Mouse (Mus musculus): ENCODE data around the gene Nmnat1. TPM values are rescaled to one million over a fixed set of nuclear protein-coding genes. Genes with fewer than 3 reads are reported as not detected.

Gene Nmnat1
- polyA plus RNA-seq, 1 experiment from 2014 or later = 8.7 TPM

- peak within 1 kb of the TSS; percentile 96 for H3K9ac ChIP-seq
- H3K4me1 ChIP-seq (replicated peaks) = peaks cover 36% of the 10 kb centered on the region
- ATAC-seq (ENCODE audit: low read depth) = peak; percentile 95
- under 1% methylated on average over 47 of the region's 50 CpGs for whole genome bisulfite sequencing
- H3K4me2 ChIP-seq = peak within 1 kb of the TSS; percentile 90
- no peaks in the 10 kb centered on the region for H3K9me3 ChIP-seq
- H3K27me3 ChIP-seq = no peaks in the 10 kb centered on the region
- peak within 1 kb of the TSS; percentile 88 for H3K4me3 ChIP-seq
- H3K36me3 ChIP-seq = no peaks in the 10 kb centered on the region
- peak within 1 kb of the TSS; percentile 99 for H3K27ac ChIP-seq (replicated peaks)
Measured at GRCm38 (mm10) chr4:149426325-149427199, 58.4 kb downstream of the Nmnat1 start, which contains the start of gene Ube4b. Gene Ube4b (minus strand): TSS chr4:149426749.

- peaks cover 43% of the 10 kb centered on the region for H3K4me1 ChIP-seq (replicated peaks)
- H3K27me3 ChIP-seq = no peaks in the 10 kb centered on the region
- H3K27ac ChIP-seq (replicated peaks) = peak overlapping the region; percentile 99
- peak overlapping the region; percentile 88 for H3K4me3 ChIP-seq
- WGBS = under 1% methylated on average over 35 of the region's 35 CpGs
- ATAC-seq (ENCODE audit: low read depth) = peak; percentile 83
- H3K4me2 ChIP-seq = peak overlapping the region; percentile 90
- no peaks in the 10 kb centered on the region for H3K36me3 ChIP-seq
- H3K9ac ChIP-seq = peak overlapping the region; percentile 96
- H3K9me3 ChIP-seq = no peaks in the 10 kb centered on the region
Measured at GRCm38 (mm10) chr4:149425801-149426292, 59.2 kb downstream of the Nmnat1 start.

- no peaks in the 10 kb centered on the region for H3K36me3 ChIP-seq
- H3K27ac ChIP-seq (replicated peaks) = peak overlapping the region; percentile 99
- H3K9me3 ChIP-seq = no peaks in the 10 kb centered on the region
- no peak for ATAC-seq (ENCODE audit: low read depth)
- H3K4me3 ChIP-seq = peak overlapping the region; percentile 88
- no peaks in the 10 kb centered on the region for H3K27me3 ChIP-seq
- peaks cover 53% of the 10 kb centered on the region for H3K4me1 ChIP-seq (replicated peaks)
- 2% methylated on average over 9 of the region's 9 CpGs for WGBS
- H3K9ac ChIP-seq = peak overlapping the region; percentile 96
- H3K4me2 ChIP-seq = peak overlapping the region; percentile 90
Measured at GRCm38 (mm10) chr4:149424755-149425154, 60.2 kb downstream of the Nmnat1 start.

- no peak overlapping the region for H3K9ac ChIP-seq
- ATAC-seq (ENCODE audit: low read depth) = no peak
- H3K36me3 ChIP-seq = no peaks in the 10 kb centered on the region
- H3K27me3 ChIP-seq = no peaks in the 10 kb centered on the region
- no peak overlapping the region for H3K27ac ChIP-seq (replicated peaks)
- no peak overlapping the region for H3K4me2 ChIP-seq
- 80% methylated on average over 5 of the region's 5 CpGs for WGBS
- H3K4me1 ChIP-seq (replicated peaks) = peaks cover 79% of the 10 kb centered on the region
- no peak overlapping the region for H3K4me3 ChIP-seq
- no peaks in the 10 kb centered on the region for H3K9me3 ChIP-seq
Measured at GRCm38 (mm10) chr4:149417854-149418365, 67.1 kb downstream of the Nmnat1 start.

Other genes with a start within 250 kb of the Nmnat1 start
- 123 and 130 TPM in 2 replicates for gene Kif1b, start 177.5 kb downstream of the Nmnat1 start, polyA plus RNA-seq (2015; fragmentation: Nextera tagmentation; extraction: Ambion mirVana)
- gene Ube4b, start 58.5 kb downstream of the Nmnat1 start, polyA plus RNA-seq (2015; fragmentation: Nextera tagmentation; extraction: Ambion mirVana) = 58.2 and 67.6 TPM in 2 replicates
- gene Rbp7, start 30.2 kb downstream of the Nmnat1 start, polyA plus RNA-seq (2015; fragmentation: Nextera tagmentation; extraction: Ambion mirVana) = not detected in 2 replicates
- gene Tmem274, start 7.8 kb downstream of the Nmnat1 start, polyA plus RNA-seq (2015; fragmentation: Nextera tagmentation; extraction: Ambion mirVana) = not detected in 2 replicates
- 44.7 and 47.7 TPM in 2 replicates for gene Lzic, start within 50 bp of the Nmnat1 start, polyA plus RNA-seq (2015; fragmentation: Nextera tagmentation; extraction: Ambion mirVana)
- 78.3 and 79.0 TPM in 2 replicates for gene Ctnnbip1, start 33.0 kb upstream of the Nmnat1 start, polyA plus RNA-seq (2015; fragmentation: Nextera tagmentation; extraction: Ambion mirVana)
- gene Clstn1, start 101.3 kb upstream of the Nmnat1 start, polyA plus RNA-seq (2015; fragmentation: Nextera tagmentation; extraction: Ambion mirVana) = 131 and 142 TPM in 2 replicates
- gene Pik3cd, start 217.4 kb upstream of the Nmnat1 start, polyA plus RNA-seq (2015; fragmentation: Nextera tagmentation; extraction: Ambion mirVana) = 17.8 and 20.0 TPM in 2 replicates